Mouse (Mus musculus) CH12.LX (cell line): ENCODE results near the gene Clec11a. TPM values are rescaled to one million over a fixed set of nuclear protein-coding genes. Genes with fewer than 3 reads are reported as not detected.

Source experiments
- DNase-seq: peaks from one replicate; pipeline ENCODE4 v3.0.0-alpha.2; 2013; ENCODE audit errors: extremely low read depth
- H3K27ac ChIP-seq: 2 replicates; pipeline ENCODE4 v1.5.1; 2012; ENCODE audit warnings: low read depth, mild to moderate bottlenecking, control low read depth, moderate library complexity; ENCODE audit not compliant: insufficient read depth
- H3K27me3 ChIP-seq: replicated peaks from 2 replicates; pipeline ENCODE3; 2012; ENCODE audit warnings: inconsistent platforms
- H3K36me3 ChIP-seq, 2 experiments: replicated peaks in 1 of 2; 2 replicates each; pipeline versions ENCODE3 to v1.6.1; 2012; ENCODE audit warnings: inconsistent platforms in 1 of 2, low read length in 1 of 2, mild to moderate bottlenecking in 1 of 2, mixed read lengths in 1 of 2, moderate library complexity in 1 of 2; ENCODE audit not compliant: control insufficient read depth in 1 of 2, insufficient read depth in 1 of 2
- H3K4me1 ChIP-seq, 2 experiments: 2 replicates each; pipeline ENCODE4 v1.6.1; 2012; ENCODE audit warnings: inconsistent platforms in 1 of 2, moderate library complexity in 1 of 2; ENCODE audit not compliant: insufficient read depth in 2 of 2, control insufficient read depth in 1 of 2
- H3K4me2 ChIP-seq: 2 replicates; pipeline ENCODE4 v1.6.1; 2012; ENCODE audit warnings: low read depth, mild to moderate bottlenecking, control low read depth; ENCODE audit not compliant: poor library complexity, insufficient read depth, severe bottlenecking
- H3K4me3 ChIP-seq, 3 experiments: fragments of 150-350 bp in 1 of 3; sonication (generic) in 1 of 3; replicated peaks in 1 of 3; 2 replicates each; pipeline versions ENCODE3 to v1.5.1; 2011 to 2012; ENCODE audit warnings: low read depth in 2 of 3, low read length in 2 of 3, mild to moderate bottlenecking in 2 of 3, moderate library complexity in 2 of 3, control low read depth in 1 of 3, improper control_type of control experiment in 1 of 3, inconsistent platforms in 1 of 3, mixed read lengths in 1 of 3; ENCODE audit not compliant: poor library complexity in 1 of 3
- H3K79me2 ChIP-seq: replicated peaks from 2 replicates; pipeline ENCODE4 v1.6.1; 2012; ENCODE audit warnings: mild to moderate bottlenecking, moderate library complexity; ENCODE audit not compliant: control insufficient read depth, poor library complexity, insufficient read depth, severe bottlenecking; ENCODE audit errors: extremely low read depth
- H3K9ac ChIP-seq: 2 replicates; pipeline ENCODE4 v1.6.1; 2012; ENCODE audit warnings: low read depth, mild to moderate bottlenecking, control low read depth, moderate library complexity; ENCODE audit not compliant: insufficient read depth
- H3K9me3 ChIP-seq: replicated peaks from 2 replicates; pipeline ENCODE3; 2012; ENCODE audit warnings: low read length, inconsistent platforms, mixed read lengths
- BHLHE40 ChIP-seq: IDR thresholded peaks from 2 replicates; pipeline ENCODE4 v1.6.1; 2011; ENCODE audit warnings: mild to moderate bottlenecking, low read depth, low read length, improper control_type of control experiment
- CHD2 ChIP-seq: IDR thresholded peaks from 2 replicates; pipeline ENCODE4 v1.6.1; 2011; ENCODE audit warnings: low read length, improper control_type of control experiment
- CTCF ChIP-seq, 2 experiments: IDR thresholded peaks in 1 of 2; conservative IDR thresholded peaks in 1 of 2; 2 replicates each; pipeline ENCODE4 v1.5.1; 2011 to 2012; ENCODE audit warnings: low read depth in 2 of 2, low read length in 2 of 2, improper control_type of control experiment in 1 of 2, inconsistent platforms in 1 of 2, mild to moderate bottlenecking in 1 of 2, moderate library complexity in 1 of 2
- EP300 ChIP-seq: IDR thresholded peaks from 2 replicates; pipeline ENCODE4 v1.6.1; 2011; ENCODE audit warnings: low read length, improper control_type of control experiment
- ETS1 ChIP-seq: conservative IDR thresholded peaks from 2 replicates; pipeline ENCODE4 v1.6.1; 2012; ENCODE audit warnings: low read depth, mild to moderate bottlenecking, inconsistent platforms, low read length, improper control_type of control experiment, moderate library complexity
- HCFC1 ChIP-seq: IDR thresholded peaks from 2 replicates; pipeline ENCODE4 v1.6.1; 2012; ENCODE audit warnings: low read depth, mild to moderate bottlenecking, inconsistent platforms, low read length, improper control_type of control experiment
- IRF4 ChIP-seq: IDR thresholded peaks from 2 replicates; pipeline ENCODE4 v1.6.1; 2014; ENCODE audit warnings: low read depth, mild to moderate bottlenecking, inconsistent platforms, low read length, improper control_type of control experiment
- JUND ChIP-seq: conservative IDR thresholded peaks from 2 replicates; pipeline ENCODE4 v1.6.1; 2011; ENCODE audit warnings: low read depth, low read length, improper control_type of control experiment
- MAFK ChIP-seq: IDR thresholded peaks from 2 replicates; pipeline ENCODE4 v1.6.1; 2011; ENCODE audit warnings: low read length, improper control_type of control experiment; ENCODE audit not compliant: insufficient replicate concordance
- MAX ChIP-seq: IDR thresholded peaks from 2 replicates; pipeline ENCODE4 v1.6.1; 2011; ENCODE audit warnings: low read length, improper control_type of control experiment
- MXI1 ChIP-seq: IDR thresholded peaks from 2 replicates; pipeline ENCODE4 v1.6.1; 2011; ENCODE audit warnings: mild to moderate bottlenecking, low read depth, low read length, improper control_type of control experiment
- MYC ChIP-seq: IDR thresholded peaks from 2 replicates; pipeline ENCODE4 v1.6.1; 2011; ENCODE audit warnings: low read depth, mild to moderate bottlenecking, improper control_type of control experiment, low read length
- NELFE ChIP-seq: IDR thresholded peaks from 2 replicates; pipeline ENCODE4 v1.6.1; 2011; ENCODE audit warnings: low read depth, low read length, improper control_type of control experiment
- SIN3A ChIP-seq: IDR thresholded peaks from 2 replicates; pipeline ENCODE4 v1.6.1; 2012; ENCODE audit warnings: low read length, improper control_type of control experiment, inconsistent platforms
- SMC3 ChIP-seq: IDR thresholded peaks from 2 replicates; pipeline ENCODE4 v1.6.1; 2011; ENCODE audit warnings: low read depth, low read length, improper control_type of control experiment
- TCF12 ChIP-seq: IDR thresholded peaks from 2 replicates; pipeline ENCODE4 v1.6.1; 2014; ENCODE audit warnings: low read depth, mild to moderate bottlenecking, inconsistent platforms, low read length, improper control_type of control experiment
- USF2 ChIP-seq: conservative IDR thresholded peaks from 2 replicates; pipeline ENCODE4 v1.6.1; 2011; ENCODE audit warnings: low read depth, low read length, improper control_type of control experiment
- ZC3H11A ChIP-seq: IDR thresholded peaks from 2 replicates; pipeline ENCODE4 v1.6.1; 2012; ENCODE audit warnings: low read depth, mild to moderate bottlenecking, inconsistent platforms, low read length, improper control_type of control experiment
- ZMIZ1 ChIP-seq: IDR thresholded peaks from 2 replicates; pipeline ENCODE4 v1.6.1; 2012; ENCODE audit warnings: low read depth, mild to moderate bottlenecking, inconsistent platforms, low read length, improper control_type of control experiment
- ZNF384 ChIP-seq: IDR thresholded peaks from 2 replicates; pipeline ENCODE4 v1.6.1; 2012; ENCODE audit warnings: low read depth, low read length, improper control_type of control experiment, inconsistent platforms
- dilution Hi-C: fragments of 300-500 bp; cut with MboI; formaldehyde crosslinking; loops from 2 replicates; pipeline ENCODE4 v1.14.3; 2020; ENCODE audit warnings: low sequenced_read_pairs; ENCODE audit not compliant: extremely low pct_unique_long_range_greater_than_20kb, extremely low pct_ligation_motif_present
- in situ Hi-C: fragments of 300-500 bp; cut with MboI; formaldehyde crosslinking; loops from 3 replicates; pipeline ENCODE4 v1.14.3; 2019; ENCODE audit warnings: low sequenced_read_pairs, low pct_ligation_motif_present, low pct_unique_long_range_greater_than_20kb, mixed read lengths
- polyA plus RNA-seq: library from polyadenylated mRNA; unstranded; fragments of >175 nt; gene quantifications from 2 replicates; pipeline ENCODE4 v1.2.1, GENCODE M21; 2012; ENCODE audit warnings: low read depth; ENCODE audit not compliant: insufficient read length
- total RNA-seq, 2 experiments: library from RNA; depleted of rRNA; stranded (reverse); fragments of 300-350 nt in 1 of 2; fragments of >200 nt in 1 of 2; gene quantifications; 2 replicates each; pipeline ENCODE4 v1.2.3; 2012 to 2014

Gene Clec11a
- total and polyA plus RNA-seq, 3 experiments, result 0.46 to 0.89 (median 0.53) TPM

- H3K4me1 ChIP-seq, result peaks cover 9 to 24% of the 10 kb centered on the region in 2 experiments
- H3K9me3 ChIP-seq, result no peaks in the 10 kb centered on the region
- H3K4me3 ChIP-seq, result peak overlapping the region; percentile 8 to 54 (median 51)
- no peaks in the 10 kb centered on the region for H3K79me2 ChIP-seq
- TF ChIP-seq CTCF (conservative IDR thresholded peaks at IDR 0.05 in 1 of 2, IDR thresholded peaks at IDR 0.05 in 1 of 2; ENCODE audit: low read depth in 2 of 2, low read length in 2 of 2), result no peak
- TF ChIP-seq MYC, result peak; percentile 62; the same call in 1 of the 2 replicates
- TF ChIP-seq IRF4, result peak; percentile 91
- TF ChIP-seq JUND, result no peak
- peak; percentile 67 for TF ChIP-seq EP300
- peak; percentile 67 for TF ChIP-seq BHLHE40
- peak; percentile 9; the same call in 1 of the 2 replicates for TF ChIP-seq MXI1
- no peak overlapping the region for H3K9ac ChIP-seq
- H3K36me3 ChIP-seq, result no peaks in the 10 kb centered on the region
- H3K4me2 ChIP-seq, result peak overlapping the region; percentile 76
- in situ Hi-C loops (loop anchor here (5.0 kb wide), 1 partner anchor 82 kb away; the partner anchor contains the start of gene Gm15517), dilution Hi-C loops (no loop called here)
- H3K27me3 ChIP-seq, result peaks cover 77% of the 10 kb centered on the region
- DNase-seq, result peak; percentile 81
- H3K27ac ChIP-seq, result no peak overlapping the region
These were observed 37.9 kb upstream of the Clec11a start for GRCm38 (mm10) chr7:44344622-44345021.

DNA sequence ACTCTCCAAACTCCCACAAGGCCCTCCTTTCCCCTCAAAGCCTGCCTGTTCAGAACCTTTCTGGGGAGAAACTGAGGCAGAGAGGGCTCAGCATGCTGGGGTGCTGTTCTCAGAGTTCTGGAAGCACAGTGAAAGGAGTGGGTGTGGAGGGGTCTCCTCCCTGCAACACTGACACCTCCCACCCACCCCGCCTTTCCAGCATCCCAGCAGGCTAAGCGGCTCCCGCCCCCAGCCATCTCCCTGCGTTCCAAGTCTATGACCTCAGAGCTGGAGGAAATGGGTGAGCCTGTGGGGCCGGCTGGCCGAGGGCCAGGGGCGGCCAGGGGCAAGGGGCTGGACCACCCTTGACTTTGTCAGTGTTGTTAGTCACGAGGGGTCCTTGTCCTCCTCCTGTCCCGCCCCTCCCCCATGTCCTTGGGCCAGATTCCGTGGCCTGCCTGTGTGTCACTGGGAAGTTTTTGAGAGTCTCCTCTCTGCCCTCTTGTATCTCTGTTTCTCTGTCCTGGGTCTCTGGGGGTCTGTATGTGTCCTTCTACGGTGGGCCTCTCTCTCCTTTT is 36.8 kb upstream of the Clec11a start:
- Histone ChIP-seq H3K9ac (no peak overlapping the region), H3K4me3 (no peak overlapping the region), H3K9me3 (no peaks in the 10 kb centered on the region), H3K27me3 (peaks cover 83% of the 10 kb centered on the region), H3K79me2 (no peaks in the 10 kb centered on the region), H3K36me3 (no peaks in the 10 kb centered on the region), H3K4me1 (peaks cover 7 to 17% of the 10 kb centered on the region in 2 experiments), H3K27ac (no peak overlapping the region), H3K4me2 (no peak overlapping the region)
- dilution Hi-C loops (no loop called here), in situ Hi-C loops (no loop called here)
- TF ChIP-seq ZNF384 (no peak), ZC3H11A (no peak), USF2 (no peak), MAFK (no peak), SIN3A (no peak), MAX (no peak), NELFE (no peak), HCFC1 (no peak), CHD2 (no peak), TCF12 (no peak), SMC3 (no peak), ETS1 (no peak), ZMIZ1 (no peak), MYC (no peak)
- no peak for DNase-seq
